ENCODE assay signal across 11 mouse cellular contexts in genomic region chr3:95990413-95990941, GRCm38 (mm10). TPM values are rescaled to one million over a fixed set of nuclear protein-coding genes. Genes with fewer than 3 reads are reported as not detected.
DNase-seq lines count a peak whose midpoint lies in the region; ATAC-seq and TF ChIP-seq lines count a peak whose summit lies in the region.
"Had no signal": no experiment of that assay in that cellular context is flagged by ENCODE, and none has a peak within 500 bp of the region (broad histone marks: within the 10 kb centered on the region; RNA-seq: fewer than 3 reads in every experiment).

No protein-coding gene starts in this region.

- H3K4me3 ChIP-seq in embryonic facial prominence, embryonic 12.5 days: no peak overlapping the region
- no peak overlapping the region for H3K4me3 ChIP-seq in embryonic facial prominence, embryonic 10.5 days
- H3K4me3 ChIP-seq in liver, embryonic 15.5 days (replicated peaks): no peak overlapping the region
- H3K4me3 ChIP-seq in myocyte: no peak overlapping the region
- H3K4me3 ChIP-seq: limb, embryonic 12.5 days had no signal

- WGBS in embryonic facial prominence, embryonic 12.5 days: 84% methylated on average over 12 of the region's 12 CpGs
- WGBS in embryonic facial prominence, embryonic 10.5 days: 90% methylated on average over 12 of the region's 12 CpGs
- 49% methylated on average over 12 of the region's 12 CpGs for WGBS in liver, embryonic 15.5 days (ENCODE audit: insufficient replicate concordance)

- H3K36me3 ChIP-seq in embryonic facial prominence, embryonic 12.5 days: peaks cover 55% of the 10 kb centered on the region
- peaks cover 74% of the 10 kb centered on the region for H3K36me3 ChIP-seq in embryonic facial prominence, embryonic 10.5 days (replicated peaks)
- H3K36me3 ChIP-seq in liver, embryonic 15.5 days (replicated peaks): peaks cover 7% of the 10 kb centered on the region
- no peaks in the 10 kb centered on the region for H3K36me3 ChIP-seq in myocyte (ENCODE audit: control insufficient read depth, insufficient read depth)

- DNase-seq in embryonic facial prominence, embryonic 10.5 days (ENCODE audit: low spot score): no peak
- no peak for DNase-seq in liver
- no peak for DNase-seq in left cerebral cortex, adult 8-10 months (ENCODE audit: low spot score in 2 of 2)
- DNase-seq in adrenal gland, adult 18-20 months (ENCODE audit: low spot score in 2 of 2): no peak
- DNase-seq: right cerebral cortex, postnatal 25 days had no signal

- H3K27me3 ChIP-seq in embryonic facial prominence, embryonic 12.5 days: no peaks in the 10 kb centered on the region
- no peaks in the 10 kb centered on the region for H3K27me3 ChIP-seq in embryonic facial prominence, embryonic 10.5 days (replicated peaks; ENCODE audit: low read depth, poor library complexity, severe bottlenecking)
- H3K27me3 ChIP-seq in liver, embryonic 15.5 days: peaks cover 48% of the 10 kb centered on the region
- no peaks in the 10 kb centered on the region for H3K27me3 ChIP-seq in myocyte (ENCODE audit: control insufficient read depth, insufficient read depth, insufficient read length)
- H3K27me3 ChIP-seq: limb, embryonic 12.5 days had no signal

- H3ac ChIP-seq in myocyte (ENCODE audit: control insufficient read depth, insufficient read length): no peak overlapping the region

- H3K4me2 ChIP-seq in embryonic facial prominence, embryonic 12.5 days (replicated peaks): no peak overlapping the region
- no peak overlapping the region for H3K4me2 ChIP-seq in liver, embryonic 15.5 days
- H3K4me2 ChIP-seq in myocyte (ENCODE audit: low read depth): peak overlapping the region; percentile 40
- H3K4me2 ChIP-seq: limb, embryonic 12.5 days had no signal

- 0 out of 2 replicates have a peak overlapping the region, but pooled peaks have one; percentile 36 for H3K27ac ChIP-seq in embryonic facial prominence, embryonic 12.5 days
- H3K27ac ChIP-seq in embryonic facial prominence, embryonic 10.5 days (replicated peaks): no peak overlapping the region
- peak overlapping the region; percentile 41; the same call in 1 of the 2 replicates for H3K27ac ChIP-seq in liver, embryonic 15.5 days (replicated peaks)
- H3K27ac ChIP-seq: limb, embryonic 12.5 days had no signal

- TF ChIP-seq POLR2A in myocyte (IDR thresholded peaks at IDR 0.05; ENCODE audit: insufficient read length, low read depth): no peak

- H3K79me2 ChIP-seq in myocyte (ENCODE audit: control insufficient read depth, insufficient read depth): peaks cover 26% of the 10 kb centered on the region

- H3K9ac ChIP-seq in embryonic facial prominence, embryonic 12.5 days: no peak overlapping the region
- H3K9ac ChIP-seq in liver, embryonic 15.5 days: no peak overlapping the region
- H3K9ac ChIP-seq: limb, embryonic 12.5 days had no signal

- ATAC-seq in embryonic facial prominence, embryonic 12.5 days (ENCODE audit: insufficient number of reproducible peaks, insufficient read depth, low FRiP score, low TSS enrichment): no peak
- no peak for ATAC-seq in liver, embryonic 15.5 days (ENCODE audit: insufficient read depth)
- peak; percentile 57 for ATAC-seq in granulocyte monocyte progenitor cell, adult 5-6 weeks (replicated peaks; ENCODE audit: poor library complexity, severe bottlenecking)
- ATAC-seq: inflammation-experienced regulatory T-cells, adult 6 months had no signal

- H3K9me3 ChIP-seq in embryonic facial prominence, embryonic 12.5 days: no peaks in the 10 kb centered on the region
- H3K9me3 ChIP-seq in embryonic facial prominence, embryonic 10.5 days: no peaks in the 10 kb centered on the region
- no peaks in the 10 kb centered on the region for H3K9me3 ChIP-seq in liver, embryonic 15.5 days (replicated peaks)
- H3K9me3 ChIP-seq: limb, embryonic 12.5 days had no signal

- H3K4me1 ChIP-seq in embryonic facial prominence, embryonic 12.5 days: peaks cover 41% of the 10 kb centered on the region
- H3K4me1 ChIP-seq in embryonic facial prominence, embryonic 10.5 days: peaks cover 59% of the 10 kb centered on the region
- H3K4me1 ChIP-seq in liver, embryonic 15.5 days (replicated peaks): peaks cover 44% of the 10 kb centered on the region

TF ChIP-seq in myocyte, 11 proteins besides CTCF, POLR2A, EP300 and RAD21:
- TF ChIP-seq REST (IDR thresholded peaks at IDR 0.05; ENCODE audit: insufficient read depth, insufficient read length) (no peak), E2F4 (IDR thresholded peaks at IDR 0.05; ENCODE audit: insufficient read depth) (no peak), TCF3 (IDR thresholded peaks at IDR 0.05; ENCODE audit: insufficient read length, low read depth) (no peak), POLR2AphosphoS2 (IDR thresholded peaks at IDR 0.05; ENCODE audit: insufficient read length, low read depth) (no peak), MAX (IDR thresholded peaks at IDR 0.05; ENCODE audit: low read depth) (no peak), TCF12 (IDR thresholded peaks at IDR 0.05; ENCODE audit: insufficient read depth, poor library complexity, severe bottlenecking) (no peak), USF1 (IDR thresholded peaks at IDR 0.05; ENCODE audit: low read depth) (no peak), SRF (IDR thresholded peaks at IDR 0.05; ENCODE audit: control insufficient read depth, insufficient read length, low read depth) (no peak), MYOG (IDR thresholded peaks at IDR 0.05; ENCODE audit: control insufficient read depth in 1 of 3, insufficient read depth in 1 of 3, insufficient read length in 2 of 3, low read depth in 2 of 3) (peak in 2 of 3 experiments; percentile 7 to 67), CEBPB (IDR thresholded peaks at IDR 0.05; ENCODE audit: insufficient read depth, poor library complexity, severe bottlenecking) (no peak), MYOD1 (IDR thresholded peaks at IDR 0.05; ENCODE audit: control insufficient read depth in 1 of 3, insufficient read length in 2 of 3, low read depth in 2 of 3) (peak in 1 of 3 experiments; percentile 52)
TF ChIP-seq in myocyte: peak in this region for 2.

RNA-seq across cellular contexts. Expression of gene Plekho1, which starts 5.3 kb away (rescaled TPM):
- polyA plus RNA-seq in embryonic facial prominence, embryonic 12.5 days (2016; fragmentation: Nextera tagmentation; extraction: Ambion mirVana): 71.9 and 85.9 TPM in 2 replicates
- 73.2 and 78.5 TPM in 2 replicates for polyA plus RNA-seq in embryonic facial prominence, embryonic 10.5 days (2016; fragmentation: Nextera tagmentation; extraction: Ambion mirVana)
- 5.9 and 6.6 TPM in 2 replicates for polyA plus RNA-seq in liver, embryonic 15.5 days (2015; fragmentation: Nextera tagmentation; extraction: Ambion mirVana)
- 45.7 and 59.7 TPM in 2 replicates for total RNA-seq in granulocyte monocyte progenitor cell, adult 5-6 weeks (2014; fragmentation: Nextera tagmentation)
- 30.2 and 31.3 TPM in 2 replicates for total RNA-seq in granulocyte monocyte progenitor cell, adult 5-6 weeks (2017)
- 107 TPM for polyA plus RNA-seq in myocyte (2012; fragmentation: generic; extraction: Trizol)
- total RNA-seq in left cerebral cortex, adult 8-10 months (2022): 10 to 100 TPM; 64.0 to 86.2 (median 81.6) TPM
- 10 to 100 TPM; 20.9 to 32.2 TPM for total RNA-seq in adrenal gland, adult 18-20 months (2021)
